Mouse (Mus musculus): ENCODE measurements around the gene Rheb.
"Not testable (repeated sequence)": the region's sequence is repeated elsewhere in the genome, so short reads cannot be mapped to it uniquely, and the experiment has no call there.

The Rheb gene

DNA sequence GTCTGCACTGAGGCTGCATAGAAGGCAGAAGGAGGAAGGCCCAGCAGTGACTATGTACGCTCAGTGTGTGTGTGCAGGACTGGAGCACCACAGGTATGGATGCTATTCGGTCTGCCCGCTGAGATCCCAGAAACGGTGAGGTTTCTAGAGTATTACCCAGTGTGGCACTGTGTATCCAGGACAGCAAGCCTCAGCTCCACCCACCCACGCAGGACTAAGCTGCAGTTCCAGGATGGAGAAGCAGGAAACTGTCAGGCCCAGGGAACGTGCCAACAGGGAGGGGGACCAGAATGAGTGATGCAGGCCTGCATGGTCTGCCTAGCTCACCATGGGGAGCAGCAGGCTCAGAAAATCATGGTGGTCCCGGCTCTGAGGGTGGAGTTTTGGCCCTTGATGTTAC, 49.5 kb downstream of the Rheb start:
- DNase-seq (ENCODE audit: low spot score in 2 of 2): no peak

DNA sequence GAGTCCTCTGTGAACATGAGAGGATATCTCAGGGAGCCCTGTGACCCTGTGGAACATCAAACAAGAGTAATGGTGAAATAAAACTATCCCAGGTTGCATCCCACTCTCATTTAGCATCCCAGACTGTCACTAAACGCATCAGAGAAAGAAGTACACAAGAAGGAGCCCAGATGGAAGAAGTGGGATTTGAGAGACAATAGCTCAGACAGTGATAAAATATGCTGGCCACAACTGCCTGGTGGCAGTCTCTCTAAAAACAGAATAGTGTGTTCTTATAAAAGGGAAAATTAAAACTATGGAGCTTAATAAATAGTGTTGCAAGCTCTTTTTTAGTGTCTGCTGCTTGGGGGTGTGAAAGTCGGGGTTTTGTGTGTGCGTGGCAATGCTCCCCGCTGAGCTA, 59.5 kb downstream of the Rheb start:
- DNase-seq (ENCODE audit: low spot score in 2 of 2): no peak

DNA sequence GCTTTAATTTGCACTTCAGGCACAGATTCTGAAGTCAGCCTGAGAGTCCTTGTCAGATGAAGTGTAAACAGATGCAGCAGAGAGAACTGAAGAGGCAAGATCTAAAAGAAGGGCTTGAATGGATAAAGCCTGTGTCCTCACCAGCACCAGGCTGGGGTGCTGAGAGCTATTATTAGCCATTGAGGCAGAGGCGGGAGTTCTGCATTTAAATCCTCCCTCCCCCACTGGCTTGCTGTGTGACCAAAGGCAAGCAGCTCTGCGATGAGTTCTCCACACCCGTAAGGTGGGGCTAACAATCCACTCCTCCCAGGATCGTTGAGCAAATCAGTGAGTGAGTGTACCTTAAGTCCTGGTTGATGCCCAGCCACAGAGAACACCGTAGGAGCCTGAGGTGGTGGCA, 61.4 kb downstream of the Rheb start:
- peak; percentile 45 to 79 for DNase-seq (ENCODE audit: low spot score in 2 of 2)

DNA sequence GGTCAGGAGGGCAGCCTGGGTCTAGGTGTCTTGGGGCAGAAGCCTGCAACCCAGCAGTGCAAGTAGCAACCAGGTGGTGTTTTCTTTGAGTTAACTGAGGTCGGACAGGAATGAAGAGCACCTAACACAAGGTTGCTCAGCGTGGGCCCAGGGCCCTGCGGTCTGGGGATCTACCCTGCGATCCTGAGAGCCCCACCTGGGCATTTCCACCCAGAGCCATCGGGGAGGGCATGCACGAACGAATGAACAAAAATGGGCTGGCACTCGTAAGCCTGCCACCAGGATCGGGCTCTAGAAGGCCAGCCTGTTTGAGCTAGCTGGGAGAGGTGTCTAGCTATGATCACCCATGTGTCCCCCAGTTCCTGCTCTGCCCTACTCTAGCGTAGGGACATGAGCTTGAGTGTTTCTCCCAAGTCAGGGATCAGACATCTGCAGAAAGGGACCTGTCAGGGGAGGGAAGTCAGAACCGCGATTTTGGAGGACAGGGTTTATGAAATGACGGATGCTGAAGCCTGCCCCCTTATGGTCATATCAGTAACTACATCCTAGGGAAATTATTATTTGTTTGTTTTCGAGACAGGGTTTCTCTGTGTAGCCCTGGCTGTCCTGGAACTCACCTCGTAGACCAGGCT, 62.4 kb downstream of the Rheb start:
- no peak for DNase-seq (ENCODE audit: low spot score in 2 of 2)

DNA sequence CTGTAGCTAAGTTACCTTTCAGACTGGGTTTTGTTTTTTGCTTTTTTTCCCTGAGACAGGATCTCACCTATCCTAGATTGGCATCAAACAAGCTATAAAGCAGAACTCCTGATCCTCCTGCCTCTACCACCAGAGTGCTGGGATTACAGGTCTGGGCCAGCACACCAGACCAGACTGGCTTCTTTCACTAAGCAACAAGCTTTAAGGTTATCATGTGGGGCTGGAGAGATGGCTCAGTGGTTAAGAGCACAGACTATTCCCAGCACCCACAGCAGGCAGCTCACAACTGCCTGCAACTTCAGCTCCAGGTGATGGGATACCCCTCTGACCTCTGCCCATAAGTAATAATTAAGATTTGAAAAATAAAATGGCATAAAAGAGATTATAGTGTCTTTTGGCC, 63.1 kb downstream of the Rheb start:
- no peak for DNase-seq (ENCODE audit: low spot score in 2 of 2)

DNA sequence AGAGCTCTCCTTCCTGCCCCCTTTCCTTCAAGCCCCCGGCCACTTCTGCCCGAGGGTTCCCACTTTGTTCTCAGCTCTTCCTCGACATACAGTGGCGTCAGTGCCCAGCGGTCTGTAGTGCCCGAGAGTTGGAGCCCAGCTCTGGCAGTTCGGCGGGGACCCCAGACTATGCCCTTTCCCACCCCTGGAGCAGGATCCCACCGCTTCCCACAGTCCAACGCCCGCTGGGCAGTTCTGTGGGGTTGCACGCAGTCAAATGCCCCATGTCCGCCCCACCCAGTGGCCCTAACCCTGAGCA, 63.6 kb downstream of the Rheb start:
- no peak for DNase-seq (ENCODE audit: low spot score in 2 of 2)

DNA sequence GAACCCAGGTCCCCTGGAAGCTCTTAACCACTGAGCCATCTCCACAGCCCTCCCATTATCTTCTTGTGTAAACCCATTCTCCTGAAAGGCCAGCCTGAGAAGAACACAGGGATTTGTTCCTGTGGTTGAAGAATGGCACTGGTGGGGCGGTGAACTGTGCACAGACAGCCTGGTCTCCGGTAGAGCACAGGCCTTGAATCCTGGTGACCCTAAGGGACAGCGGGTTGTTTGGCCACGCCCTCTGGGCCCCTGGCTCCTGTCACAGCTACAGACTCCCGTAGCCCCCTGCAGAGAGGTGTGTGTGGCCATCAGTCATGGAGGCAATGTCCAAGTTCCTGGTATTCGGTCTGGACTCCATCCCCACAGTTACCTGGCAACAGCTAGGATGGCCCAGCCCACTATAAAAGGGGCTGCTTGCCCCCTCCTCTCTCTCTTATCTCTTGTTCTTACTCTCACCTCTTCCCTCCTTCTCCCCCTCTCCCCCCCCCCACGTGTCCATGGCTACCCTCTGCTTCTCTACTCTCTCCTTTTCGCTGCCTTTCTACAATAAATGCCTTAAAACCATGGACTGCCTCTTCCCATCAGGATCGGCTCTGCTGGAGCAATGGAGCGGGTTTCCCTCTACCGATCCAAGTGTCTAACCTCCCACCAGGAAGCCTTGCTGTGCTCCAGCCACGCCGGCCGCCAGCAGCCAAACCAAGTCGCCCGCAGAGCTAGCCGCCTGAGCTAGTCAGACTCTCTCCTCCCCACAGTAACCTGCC, 64.2 kb downstream of the Rheb start:
- no peak for DNase-seq (ENCODE audit: low spot score in 2 of 2)

DNA sequence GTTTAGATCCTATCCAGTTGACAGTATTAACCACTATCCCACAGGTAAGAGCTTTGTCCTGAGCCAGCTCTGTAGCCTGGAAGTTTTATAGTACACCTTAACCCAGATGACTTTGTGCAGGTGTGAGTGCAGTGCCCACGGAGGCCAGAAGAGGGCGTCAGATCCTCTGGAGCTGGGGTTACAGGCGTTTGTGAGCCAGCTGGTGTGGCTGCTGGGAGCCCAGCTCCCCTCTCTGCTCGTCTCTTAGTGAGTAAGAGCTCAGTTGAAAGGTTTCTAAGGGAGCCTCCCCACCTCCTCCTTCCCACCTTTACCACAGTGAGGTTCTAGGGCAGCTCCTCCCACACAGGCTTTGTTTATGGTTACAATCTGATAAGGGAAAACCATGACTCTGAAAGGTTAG, 65.7 kb downstream of the Rheb start:
- DNase-seq (ENCODE audit: low spot score in 2 of 2): no peak

DNA sequence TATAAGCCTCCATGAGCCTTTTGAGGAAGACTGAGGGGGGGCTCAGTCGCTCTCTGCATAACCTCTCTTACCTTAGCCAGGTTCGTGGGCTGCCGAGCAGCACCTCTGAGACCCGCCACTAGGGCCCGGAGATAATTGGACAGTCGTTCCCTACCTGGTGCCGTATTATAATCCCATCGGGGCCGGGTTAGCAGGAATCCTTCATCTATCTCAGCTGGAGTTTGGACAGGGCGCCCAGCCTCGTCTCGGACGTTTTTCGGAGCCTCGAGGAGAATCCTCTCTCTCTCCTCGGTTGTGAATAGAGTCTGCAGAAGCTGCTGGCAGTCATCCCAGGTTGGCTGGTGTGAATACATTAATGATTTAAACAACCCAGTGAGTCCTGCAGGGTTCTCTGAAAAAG, 67.9 kb downstream of the Rheb start:
- DNase-seq (ENCODE audit: low spot score in 2 of 2): not testable (repeated sequence)

DNA sequence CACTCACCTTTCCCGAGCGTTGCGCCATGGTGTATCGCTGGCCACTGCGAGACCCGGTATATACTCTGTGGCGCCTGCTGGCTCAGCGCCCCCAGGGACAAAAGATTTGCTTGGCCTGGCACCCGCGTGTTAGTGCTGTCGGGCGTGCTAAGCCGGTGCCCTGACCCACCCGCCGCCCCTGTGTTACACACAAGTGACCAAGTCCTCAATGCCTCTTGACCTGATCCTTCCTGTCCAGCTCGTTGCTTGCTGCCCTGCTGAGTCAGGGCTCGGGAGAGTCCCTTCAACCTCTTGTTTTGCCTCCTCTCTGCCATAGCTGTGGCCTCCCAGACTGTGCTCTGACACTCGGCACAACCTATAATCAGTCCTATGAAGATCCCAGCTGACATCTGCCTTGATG, 84.6 kb downstream of the Rheb start, which contains the start of gene Crygn:
Crygn (minus strand) TSS at position 193 of the 400 bp plus-strand sequence.
- no peak for DNase-seq (ENCODE audit: low spot score in 2 of 2)

DNA sequence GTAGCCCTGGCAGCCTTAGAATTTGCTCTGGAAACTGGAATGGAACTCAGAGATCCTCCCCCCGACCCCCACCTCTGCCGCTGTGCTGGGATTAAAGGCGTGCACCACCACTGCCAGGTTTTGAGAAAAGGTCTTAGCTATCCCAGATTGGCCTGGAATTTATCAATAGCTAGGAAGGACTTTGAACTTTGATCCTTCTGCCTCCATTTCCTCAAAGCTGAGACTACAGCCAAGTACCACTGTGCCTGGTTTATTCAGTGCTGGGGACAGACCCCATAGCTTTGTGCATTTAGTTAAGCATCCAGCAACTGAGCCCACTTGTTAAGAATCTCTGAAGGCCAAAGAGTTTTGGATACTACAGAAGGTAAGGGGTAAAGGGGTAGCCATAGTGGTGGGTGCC, 85.5 kb downstream of the Rheb start:
- no peak for DNase-seq (ENCODE audit: low spot score in 2 of 2)

Data from right cerebral cortex, postnatal 36 days (tissue).